31 mouse cellular contexts compared by ENCODE assay signal in genomic region chr11:107306170-107306569, GRCm38 (mm10).
A peak's percentile ranks its signal among the peaks of the same experiment; 100 is the strongest.
DNase-seq lines count a peak whose midpoint lies in the region; ATAC-seq and TF ChIP-seq lines count a peak whose summit lies in the region.
"Had no signal": no experiment of that assay in that cellular context is flagged by ENCODE, and none has a peak within 500 bp of the region (broad histone marks: within the 10 kb centered on the region; RNA-seq: fewer than 3 reads in every experiment).

No protein-coding gene starts in this region.

- H3K4me1 ChIP-seq in forebrain, embryonic 15.5 days, result peaks cover 5% of the 10 kb centered on the region; the same call in 1 of the 2 replicates
- H3K4me1 ChIP-seq in forebrain, embryonic 16.5 days (replicated peaks; ENCODE audit: control insufficient read depth, insufficient read depth, low read length), result no peaks in the 10 kb centered on the region; the same call in 1 of the 2 replicates
- no peaks in the 10 kb centered on the region for H3K4me1 ChIP-seq in midbrain, embryonic 12.5 days
- H3K4me1 ChIP-seq in midbrain, embryonic 10.5 days, result peaks cover 7% of the 10 kb centered on the region; the same call in 1 of the 2 replicates
- H3K4me1 ChIP-seq in MEL (ENCODE audit: control insufficient read depth in 1 of 2, insufficient read depth in 2 of 2, low read length in 2 of 2), result no peaks in the 10 kb centered on the region
- H3K4me1 ChIP-seq in embryonic facial prominence, embryonic 13.5 days, result peaks cover 6% of the 10 kb centered on the region; the same call in 1 of the 2 replicates
- H3K4me1 ChIP-seq in intestine, embryonic 15.5 days (replicated peaks), result no peaks in the 10 kb centered on the region
- H3K4me1 ChIP-seq: neural tube, embryonic 15.5 days had no signal

- no peaks in the 10 kb centered on the region for H3K9me3 ChIP-seq in forebrain, embryonic 15.5 days
- H3K9me3 ChIP-seq in forebrain, embryonic 16.5 days (ENCODE audit: control insufficient read depth, low read length), result peaks cover 4% of the 10 kb centered on the region
- peaks cover 3% of the 10 kb centered on the region; the same call in 1 of the 2 replicates for H3K9me3 ChIP-seq in midbrain, embryonic 12.5 days
- peaks cover 5% of the 10 kb centered on the region; the same call in 1 of the 2 replicates for H3K9me3 ChIP-seq in midbrain, embryonic 10.5 days (replicated peaks)
- H3K9me3 ChIP-seq in MEL (replicated peaks; ENCODE audit: insufficient read depth, low read length), result no peaks in the 10 kb centered on the region
- H3K9me3 ChIP-seq in embryonic facial prominence, embryonic 13.5 days, result 0 out of 2 replicates have a peak, but pooled peaks cover 5% of the 10 kb centered on the region
- H3K9me3 ChIP-seq in intestine, embryonic 15.5 days, result no peaks in the 10 kb centered on the region
- H3K9me3 ChIP-seq: neural tube, embryonic 15.5 days had no signal

- H3K27me3 ChIP-seq in forebrain, embryonic 15.5 days, result no peaks in the 10 kb centered on the region
- no peaks in the 10 kb centered on the region for H3K27me3 ChIP-seq in forebrain, embryonic 16.5 days (replicated peaks; ENCODE audit: control insufficient read depth, insufficient read depth, low read length)
- no peaks in the 10 kb centered on the region for H3K27me3 ChIP-seq in midbrain, embryonic 12.5 days
- no peaks in the 10 kb centered on the region for H3K27me3 ChIP-seq in midbrain, embryonic 10.5 days (ENCODE audit: low read depth, poor library complexity, severe bottlenecking)
- no peaks in the 10 kb centered on the region for H3K27me3 ChIP-seq in MEL (ENCODE audit: control insufficient read depth in 1 of 2, insufficient read depth in 2 of 2, low read length in 2 of 2)
- H3K27me3 ChIP-seq in embryonic facial prominence, embryonic 13.5 days, result no peaks in the 10 kb centered on the region
- no peaks in the 10 kb centered on the region for H3K27me3 ChIP-seq in intestine, embryonic 15.5 days (replicated peaks)
- H3K27me3 ChIP-seq: heart, embryonic 12.5 days; neural tube, embryonic 15.5 days had no signal

- H3K27ac ChIP-seq in forebrain, embryonic 15.5 days (replicated peaks), result 0 out of 2 replicates have a peak overlapping the region, but pooled peaks have one; percentile 7
- H3K27ac ChIP-seq in forebrain, embryonic 16.5 days (ENCODE audit: low read length), result no peak overlapping the region; the same call in 1 of the 2 replicates
- 0 out of 2 replicates have a peak overlapping the region, but pooled peaks have one; percentile 3 for H3K27ac ChIP-seq in midbrain, embryonic 12.5 days (replicated peaks)
- no peak overlapping the region for H3K27ac ChIP-seq in midbrain, embryonic 10.5 days (replicated peaks)
- no peak overlapping the region for H3K27ac ChIP-seq in MEL (ENCODE audit: control insufficient read depth, low read depth, low read length)
- no peak overlapping the region for H3K27ac ChIP-seq in embryonic facial prominence, embryonic 13.5 days
- no peak overlapping the region for H3K27ac ChIP-seq in intestine, embryonic 15.5 days
- H3K27ac ChIP-seq: hindbrain, embryonic 14.5 days; kidney, postnatal 0 days; liver, embryonic 14.5 days; macrophage; neural tube, embryonic 15.5 days; stomach, postnatal 0 days had no signal

- no peak for TF ChIP-seq RAD21 in MEL (IDR thresholded peaks at IDR 0.05; ENCODE audit: low read depth, low read length)

- H3K79me2 ChIP-seq in MEL (ENCODE audit: control insufficient read depth, insufficient read depth, low read length, poor library complexity), result no peaks in the 10 kb centered on the region

- H3K9ac ChIP-seq in forebrain, embryonic 15.5 days (replicated peaks), result no peak overlapping the region
- H3K9ac ChIP-seq in forebrain, embryonic 16.5 days (replicated peaks; ENCODE audit: low read depth, low read length), result no peak overlapping the region
- no peak overlapping the region for H3K9ac ChIP-seq in midbrain, embryonic 12.5 days (replicated peaks)
- no peak overlapping the region for H3K9ac ChIP-seq in MEL (ENCODE audit: control insufficient read depth, low read depth, low read length, poor library complexity, severe bottlenecking)
- H3K9ac ChIP-seq in embryonic facial prominence, embryonic 13.5 days, result no peak overlapping the region
- H3K9ac ChIP-seq in intestine, embryonic 15.5 days, result no peak overlapping the region
- H3K9ac ChIP-seq: heart, embryonic 12.5 days; hindbrain, embryonic 14.5 days; liver, embryonic 14.5 days; neural tube, embryonic 15.5 days had no signal

- H3K36me3 ChIP-seq in forebrain, embryonic 15.5 days, result peaks cover 6% of the 10 kb centered on the region; the same call in 1 of the 2 replicates
- H3K36me3 ChIP-seq in forebrain, embryonic 16.5 days (ENCODE audit: control insufficient read depth, insufficient read depth), result peaks cover 4% of the 10 kb centered on the region
- H3K36me3 ChIP-seq in midbrain, embryonic 12.5 days, result peaks cover 16% of the 10 kb centered on the region
- H3K36me3 ChIP-seq in midbrain, embryonic 10.5 days, result peaks cover 26% of the 10 kb centered on the region
- peaks cover 0 to 4% of the 10 kb centered on the region in 2 experiments; a peak in 2 of 4 replicates for H3K36me3 ChIP-seq in MEL (ENCODE audit: control insufficient read depth in 1 of 2, insufficient read depth in 2 of 2, low read length in 2 of 2)
- H3K36me3 ChIP-seq in embryonic facial prominence, embryonic 13.5 days, result peaks cover 16% of the 10 kb centered on the region
- H3K36me3 ChIP-seq in intestine, embryonic 15.5 days, result no peaks in the 10 kb centered on the region

- no peak overlapping the region for H3K4me2 ChIP-seq in forebrain, embryonic 15.5 days (replicated peaks)
- no peak overlapping the region for H3K4me2 ChIP-seq in forebrain, embryonic 16.5 days (ENCODE audit: low read length)
- H3K4me2 ChIP-seq in midbrain, embryonic 12.5 days (replicated peaks), result no peak overlapping the region
- H3K4me2 ChIP-seq in embryonic facial prominence, embryonic 13.5 days, result peak overlapping the region; percentile 9; the same call in 1 of the 2 replicates
- no peak overlapping the region for H3K4me2 ChIP-seq in intestine, embryonic 15.5 days (replicated peaks)
- H3K4me2 ChIP-seq: heart, embryonic 12.5 days; hindbrain, embryonic 14.5 days; neural tube, embryonic 15.5 days had no signal

- TF ChIP-seq POLR2A in MEL (IDR thresholded peaks at IDR 0.05; ENCODE audit: control insufficient read depth in 1 of 2, insufficient read depth in 1 of 2, low read depth in 1 of 2, low read length in 2 of 2, poor library complexity in 1 of 2), result no peak

- ATAC-seq in forebrain, embryonic 15.5 days (replicated peaks), result no peak
- ATAC-seq in forebrain, embryonic 16.5 days, result no peak; the same call in 1 of the 2 replicates
- no peak for ATAC-seq in midbrain, embryonic 12.5 days (ENCODE audit: low FRiP score, low read depth)
- no peak for ATAC-seq in embryonic facial prominence, embryonic 13.5 days (ENCODE audit: insufficient number of reproducible peaks, insufficient read depth, low FRiP score, low TSS enrichment, low read depth)
- no peak for ATAC-seq in intestine, embryonic 15.5 days
- ATAC-seq: inflammation-experienced regulatory T-cells, adult 6 months had no signal

- TF ChIP-seq EP300 in MEL (IDR thresholded peaks at IDR 0.05; ENCODE audit: low read depth in 1 of 2, low read length in 2 of 2), result no peak

- DNase-seq in midbrain, embryonic 10.5 days (ENCODE audit: low spot score), result no peak
- no peak for DNase-seq in MEL (ENCODE audit: low read depth, low spot score)
- DNase-seq in cerebellum, adult 11-12 months, result no peak
- DNase-seq: adrenal gland, postnatal 36 days; cerebellum, adult 9-10 months; cerebellum, postnatal 36 days; embryo, embryonic 11 days; gastrocnemius, postnatal 36 days; heart, adult 18-20 months; heart, postnatal 4 days; kidney, adult 18-20 months; kidney, postnatal 4 days; liver; lung, adult 2 months; lung, postnatal 10 days; right cerebral cortex, postnatal 4 days; thymus, adult 18-20 months; thymus, postnatal 25 days had no signal

- 59% methylated on average over 11 of the region's 11 CpGs for WGBS in forebrain, embryonic 15.5 days
- WGBS in forebrain, embryonic 16.5 days, result 48% methylated on average over 11 of the region's 11 CpGs
- 74% methylated on average over 11 of the region's 11 CpGs for WGBS in midbrain, embryonic 12.5 days
- WGBS in midbrain, embryonic 10.5 days, result 81% methylated on average over 11 of the region's 11 CpGs
- 31% methylated on average over 11 of the region's 11 CpGs for WGBS in embryonic facial prominence, embryonic 13.5 days
- WGBS in intestine, embryonic 15.5 days, result 61% methylated on average over 11 of the region's 11 CpGs

- no peak for TF ChIP-seq CTCF in MEL (IDR thresholded peaks at IDR 0.05 in 2 of 3, conservative IDR thresholded peaks at IDR 0.05 in 1 of 3; ENCODE audit: control insufficient read depth in 1 of 3, insufficient read depth in 1 of 3, low read depth in 2 of 3, low read length in 3 of 3, poor library complexity in 1 of 3, severe bottlenecking in 1 of 3)

- H3K4me3 ChIP-seq in forebrain, embryonic 15.5 days, result no peak overlapping the region
- H3K4me3 ChIP-seq in forebrain, embryonic 16.5 days (replicated peaks; ENCODE audit: low read length), result no peak overlapping the region
- H3K4me3 ChIP-seq in midbrain, embryonic 12.5 days, result no peak overlapping the region
- no peak overlapping the region for H3K4me3 ChIP-seq in midbrain, embryonic 10.5 days
- no peak overlapping the region for H3K4me3 ChIP-seq in MEL (ENCODE audit: control insufficient read depth in 1 of 2, insufficient read depth in 1 of 2, low read depth in 2 of 2, low read length in 2 of 2)
- no peak overlapping the region for H3K4me3 ChIP-seq in embryonic facial prominence, embryonic 13.5 days
- no peak overlapping the region for H3K4me3 ChIP-seq in intestine, embryonic 15.5 days (replicated peaks)
- H3K4me3 ChIP-seq: heart, embryonic 12.5 days; neural tube, embryonic 15.5 days had no signal

TF ChIP-seq in MEL, 35 proteins besides CTCF, POLR2A, EP300 and RAD21:
- TF ChIP-seq ZNF384 (IDR thresholded peaks at IDR 0.05; ENCODE audit: low read depth, low read length) (0 out of 2 replicates have a peak, but pooled peaks have one; percentile 27), POLR2AphosphoS2 (IDR thresholded peaks at IDR 0.05; ENCODE audit: low read length) (no peak)

Comparison
In these comparisons a context has a peak if more than half of its experiments do, and no peak if none do; other contexts are left out.
1. H3K27ac ChIP-seq: peak in forebrain, embryonic 15.5 days (single experiment) and midbrain, embryonic 12.5 days (single experiment); none in forebrain, embryonic 16.5 days (single experiment), midbrain, embryonic 10.5 days (single experiment), MEL (single experiment), embryonic facial prominence, embryonic 13.5 days (single experiment) and intestine, embryonic 15.5 days (single experiment).